Mouse (Mus musculus): ENCODE measurements at regions not wholly inside any gene's neighbourhood (a gene's known extent, or its start where the extent isn't known, plus 50 kb on each side); places are given as distances from the start of the nearest gene placed in this dataset.

DNA sequence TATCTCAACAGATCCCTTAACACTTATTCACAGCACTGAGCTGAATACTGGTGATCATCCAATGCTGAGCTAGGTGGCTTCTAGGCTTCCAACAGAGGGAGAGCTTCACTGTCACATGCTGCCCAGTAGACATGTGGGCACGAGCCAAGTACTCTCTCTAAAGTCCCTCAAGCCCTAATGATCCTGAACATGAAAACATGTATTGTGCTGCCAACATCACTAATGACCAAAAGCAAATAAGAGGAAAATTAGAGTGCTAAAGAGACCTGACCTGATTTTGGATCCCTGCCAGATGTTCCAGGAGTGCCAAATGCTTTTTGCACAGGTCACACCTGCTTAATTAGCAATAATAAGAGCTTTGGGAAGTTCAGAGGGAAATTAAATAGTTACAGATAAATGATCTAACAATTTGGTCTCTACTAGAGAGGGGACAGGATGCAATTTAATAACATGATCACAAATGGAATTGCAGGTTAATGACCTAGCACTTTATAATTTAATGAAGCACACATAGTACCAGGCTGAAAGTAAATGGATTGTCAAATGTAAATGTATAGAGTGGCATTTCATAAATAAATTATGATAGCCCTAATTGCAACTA lies 215.6 kb upstream of the Ins1 start:
- in situ Hi-C loops (cut with MboI, MseI), result no loop called here

DNA sequence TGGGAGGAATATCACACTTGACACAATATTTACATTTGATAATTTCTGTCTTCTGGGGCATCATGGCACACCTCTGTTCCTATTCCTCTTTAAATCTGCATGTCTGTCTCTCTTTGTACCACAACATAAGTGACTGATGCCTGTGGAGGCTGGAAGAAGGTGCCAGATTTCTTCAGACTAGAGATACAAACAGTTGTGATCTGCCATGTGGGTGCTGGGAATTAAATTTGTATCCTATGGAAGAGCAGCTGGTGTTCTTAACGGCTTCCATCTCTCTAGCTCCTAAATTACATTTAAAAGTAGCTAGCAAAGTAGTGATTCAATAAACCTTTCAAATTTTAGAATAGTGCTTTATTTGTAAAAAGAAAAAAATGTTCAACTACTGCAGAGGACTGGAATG lies 195.3 kb upstream of the Ins1 start:
- in situ Hi-C loops (cut with MboI, MseI), result loop anchor here (10.0 kb wide), 3 partner anchors 56 to 1654 kb away; no protein-coding TSS in a partner anchor

DNA sequence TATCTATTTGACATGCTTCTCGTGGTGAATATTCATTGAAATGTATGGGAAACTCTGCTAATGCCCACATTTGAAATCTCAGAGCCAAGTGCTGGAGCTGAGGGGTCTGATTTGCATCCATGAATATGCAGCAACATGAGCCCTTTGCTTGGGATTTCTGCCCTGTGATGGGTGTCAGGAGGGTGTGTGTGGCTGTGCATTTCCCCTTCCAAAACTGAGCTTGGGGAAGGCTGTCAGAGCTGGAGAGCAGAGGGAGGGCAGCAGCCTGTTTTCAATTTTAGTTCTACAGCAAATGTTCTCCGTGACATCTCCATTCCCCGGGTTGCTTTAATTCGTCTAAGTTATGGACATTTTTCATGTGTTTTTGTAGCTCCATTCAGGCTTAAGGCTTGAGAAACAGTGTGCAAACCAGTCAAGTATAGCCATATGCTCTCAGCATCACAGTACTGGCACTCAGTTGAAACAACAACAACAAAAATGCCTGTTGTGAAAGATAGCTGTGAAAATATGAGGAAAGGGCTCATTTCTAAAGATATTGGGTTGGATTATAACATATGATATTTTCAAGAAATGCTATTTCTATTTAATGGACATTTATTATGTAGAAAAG lies 194.1 kb upstream of the Ins1 start:
- in situ Hi-C loops (cut with MboI, MseI), result loop anchor here (10.0 kb wide), 3 partner anchors 55 to 1655 kb away; no protein-coding TSS in a partner anchor

DNA sequence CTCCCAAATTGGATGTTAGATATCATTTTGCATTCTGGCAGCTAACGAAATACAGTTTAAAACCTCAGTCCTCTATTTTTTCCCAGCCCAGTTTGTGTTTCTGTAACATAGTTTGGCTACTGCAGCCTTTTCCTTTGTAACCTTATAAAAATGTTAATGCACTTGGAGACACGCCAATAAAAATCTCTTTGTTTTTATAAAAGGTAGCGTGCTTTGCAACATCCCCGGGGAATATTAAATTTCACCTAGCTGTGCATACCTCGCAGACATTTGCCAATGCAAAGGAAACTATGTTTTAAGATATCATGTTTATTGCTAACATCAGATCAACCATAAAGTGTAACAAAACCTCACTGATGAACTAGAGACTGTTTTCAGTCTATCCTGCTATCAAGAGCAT lies 192.9 kb upstream of the Ins1 start:
- in situ Hi-C loops (cut with MboI, MseI), result no loop called here

DNA sequence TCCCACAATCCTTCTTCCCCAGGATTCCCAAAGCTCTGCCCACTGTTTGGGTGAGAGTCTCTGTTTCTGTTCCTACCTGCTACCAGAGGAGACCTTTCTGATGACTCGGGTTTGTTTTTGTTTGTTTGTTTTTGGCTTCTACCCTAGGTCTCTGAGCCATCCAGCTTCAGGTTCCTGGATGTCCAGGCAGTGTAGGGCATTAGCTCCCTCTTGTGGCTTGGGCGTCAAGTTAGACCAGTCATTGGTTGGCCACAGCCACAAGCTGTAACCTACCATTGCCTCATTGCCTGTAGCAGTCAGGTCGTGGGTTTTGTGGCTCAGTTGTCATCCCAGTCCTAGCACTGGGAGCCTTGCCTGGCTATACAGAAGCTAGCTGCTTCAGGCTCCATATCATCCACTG lies 185.1 kb upstream of the Ins1 start:
- in situ Hi-C loops (cut with MboI, MseI), result no loop called here

DNA sequence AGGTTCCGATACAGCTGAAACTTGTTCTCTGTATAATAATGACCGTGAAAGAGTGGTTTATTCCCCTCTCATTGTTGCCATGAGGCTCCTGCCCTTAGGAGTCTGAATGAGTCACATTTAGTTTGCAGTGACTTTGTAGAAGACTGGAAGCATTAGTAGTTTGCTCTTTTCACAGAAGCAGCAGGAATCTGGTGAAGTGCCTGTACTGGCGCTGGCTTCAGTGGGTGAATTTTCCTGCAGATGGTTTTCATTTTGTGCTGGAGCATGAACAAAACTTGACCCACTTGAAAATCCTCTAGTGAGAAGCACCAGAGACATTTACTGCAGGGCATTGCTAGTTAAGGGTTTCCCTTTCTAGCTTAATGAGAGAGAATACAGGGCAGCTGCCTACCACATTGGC lies 151.7 kb upstream of the Ins1 start:
- in situ Hi-C loops (cut with MboI, MseI), result no loop called here
